Mouse (Mus musculus) T-cell, adult 66 days (primary cell): ENCODE results near the gene Gm3138. TPM values are rescaled to one million over a fixed set of nuclear protein-coding genes. Genes with fewer than 3 reads are reported as not detected.

ENCODE experiments used
- total RNA-seq, 2 experiments: library from RNA; stranded (reverse); gene quantifications; 3 replicates in 1 of 2; 4 replicates in 1 of 2; pipeline ENCODE4 v1.2.4; 2023

Gene Gm3138
- not detected for total RNA-seq

GRCm38 (mm10) chr14:4249331-4249730, at the start of gene Gm3138:
Gene Gm3138, plus strand, starts transcription at chr14:4249631.

Other genes with a start within 250 kb of the Gm3138 start
- not detected for gene Gm5796, start 225.7 kb upstream of the Gm3138 start, total RNA-seq
- not detected for gene Gm3115, start 165.5 kb upstream of the Gm3138 start, total RNA-seq
- gene Gm8108, start 139.1 kb upstream of the Gm3138 start, total RNA-seq, result 1 to 10 TPM in 1 of 2 experiments, not detected in 1; 2.4 TPM
- gene Gm3127, start 84.6 kb upstream of the Gm3138 start, total RNA-seq, result not detected
- gene Gm2974, start 67.1 kb upstream of the Gm3138 start, total RNA-seq, result not detected
- not detected for gene Gm3149, start 67.7 kb downstream of the Gm3138 start, total RNA-seq
- gene 2610042L04Rik, start 85.1 kb downstream of the Gm3138 start, total RNA-seq, result not detected
- gene Gm3159, start 147.9 kb downstream of the Gm3138 start, total RNA-seq, result not detected
- gene Gm3164, start 165.8 kb downstream of the Gm3138 start, total RNA-seq, result not detected
- not detected for gene Gm3173, start 181.4 kb downstream of the Gm3138 start, total RNA-seq
- not detected for gene Gm3182, start 232.1 kb downstream of the Gm3138 start, total RNA-seq